Mouse (Mus musculus): ENCODE measurements at regions not wholly inside any gene's neighbourhood (a gene's known extent, or its start where the extent isn't known, plus 50 kb on each side); places are given as distances from the start of the nearest gene placed in this dataset.
"Not testable (repeated sequence)": the region's sequence is repeated elsewhere in the genome, so short reads cannot be mapped to it uniquely, and the experiment has no call there.

GRCm38 (mm10) chr13:75399846-75400245 is 306.7 kb upstream of the Ell2 start:
- not testable (repeated sequence) for H3K4me3 ChIP-seq; H3K9me3 ChIP-seq; H3K4me2 ChIP-seq; H3K27ac ChIP-seq (replicated peaks); H3K4me1 ChIP-seq (replicated peaks); H3K9ac ChIP-seq; ATAC-seq (ENCODE audit: low FRiP score, low read depth); H3K36me3 ChIP-seq; H3K27me3 ChIP-seq
- WGBS: 83% methylated on average over 3 of the region's 3 CpGs

- Histone ChIP-seq H3K9ac (no peak overlapping the region), H3K4me1 (replicated peaks) (no peaks in the 10 kb centered on the region), H3K36me3 (no peaks in the 10 kb centered on the region), H3K9me3 (no peaks in the 10 kb centered on the region), H3K27ac (replicated peaks) (no peak overlapping the region), H3K27me3 (no peaks in the 10 kb centered on the region), H3K4me3 (no peak overlapping the region), H3K4me2 (no peak overlapping the region)
- WGBS: 82% methylated on average over 2 of the region's 2 CpGs
- ATAC-seq (ENCODE audit: low FRiP score, low read depth): no peak
These were observed 285.8 kb upstream of the Ell2 start for GRCm38 (mm10) chr13:75420726-75421125.

- Histone ChIP-seq H3K9ac (no peak overlapping the region), H3K4me1 (replicated peaks) (no peaks in the 10 kb centered on the region), H3K27ac (replicated peaks) (no peak overlapping the region), H3K9me3 (no peaks in the 10 kb centered on the region), H3K27me3 (no peaks in the 10 kb centered on the region), H3K4me3 (no peak overlapping the region), H3K4me2 (no peak overlapping the region), H3K36me3 (no peaks in the 10 kb centered on the region)
- ATAC-seq (ENCODE audit: low FRiP score, low read depth): peak; percentile 54; the same call in 1 of the 2 replicates
- 44% methylated on average over 3 of the region's 3 CpGs for WGBS
These were observed 279.6 kb upstream of the Ell2 start for GRCm38 (mm10) chr13:75426971-75427370.

- 83% methylated on average over 2 of the region's 2 CpGs for WGBS
These were observed 267.4 kb upstream of the Ell2 start for GRCm38 (mm10) chr13:75439170-75439569.

GRCm38 (mm10) chr13:75440051-75440450 is 266.5 kb upstream of the Ell2 start:
- H3K4me2 ChIP-seq: no peak overlapping the region
- no peak for ATAC-seq (ENCODE audit: low FRiP score, low read depth)
- H3K4me1 ChIP-seq (replicated peaks): no peaks in the 10 kb centered on the region
- H3K27me3 ChIP-seq: no peaks in the 10 kb centered on the region
- 96% methylated on average over 6 of the region's 6 CpGs for WGBS
- no peak overlapping the region for H3K27ac ChIP-seq (replicated peaks)
- H3K4me3 ChIP-seq: no peak overlapping the region
- no peaks in the 10 kb centered on the region for H3K36me3 ChIP-seq
- H3K9me3 ChIP-seq: no peaks in the 10 kb centered on the region
- no peak overlapping the region for H3K9ac ChIP-seq

More at GRCm38 (mm10) chr13:75439170-75439569, 267.4 kb upstream of the Ell2 start:
- no peaks in the 10 kb centered on the region for H3K27me3 ChIP-seq
- no peaks in the 10 kb centered on the region for H3K9me3 ChIP-seq
- H3K36me3 ChIP-seq: no peaks in the 10 kb centered on the region
- H3K4me3 ChIP-seq: no peak overlapping the region
- H3K4me2 ChIP-seq: no peak overlapping the region
- H3K27ac ChIP-seq (replicated peaks): no peak overlapping the region
- no peaks in the 10 kb centered on the region for H3K4me1 ChIP-seq (replicated peaks)
- no peak overlapping the region for H3K9ac ChIP-seq
- no peak for ATAC-seq (ENCODE audit: low FRiP score, low read depth)

GRCm38 (mm10) chr13:75460335-75460878 is 246.2 kb upstream of the Ell2 start:
- Histone ChIP-seq H3K9ac (no peak overlapping the region), H3K27ac (replicated peaks) (no peak overlapping the region), H3K27me3 (no peaks in the 10 kb centered on the region), H3K4me1 (replicated peaks) (no peaks in the 10 kb centered on the region), H3K4me2 (no peak overlapping the region), H3K4me3 (no peak overlapping the region), H3K36me3 (no peaks in the 10 kb centered on the region), H3K9me3 (no peaks in the 10 kb centered on the region)
- ATAC-seq (ENCODE audit: low FRiP score, low read depth): no peak
- WGBS: 76% methylated on average over 1 of the region's 1 CpGs

GRCm38 (mm10) chr13:75461273-75461672 is 245.3 kb upstream of the Ell2 start:
- Histone ChIP-seq H3K4me2 (no peak overlapping the region), H3K4me3 (no peak overlapping the region), H3K27ac (replicated peaks) (no peak overlapping the region), H3K9me3 (no peaks in the 10 kb centered on the region), H3K27me3 (no peaks in the 10 kb centered on the region), H3K36me3 (no peaks in the 10 kb centered on the region), H3K9ac (no peak overlapping the region), H3K4me1 (replicated peaks) (no peaks in the 10 kb centered on the region)
- WGBS: 70% methylated on average over 2 of the region's 2 CpGs
- ATAC-seq (ENCODE audit: low FRiP score, low read depth): no peak

GRCm38 (mm10) chr13:75467225-75467624 is 239.3 kb upstream of the Ell2 start:
- H3K4me1 ChIP-seq (replicated peaks): no peaks in the 10 kb centered on the region
- ATAC-seq (ENCODE audit: low FRiP score, low read depth): no peak
- no peaks in the 10 kb centered on the region for H3K27me3 ChIP-seq
- no peaks in the 10 kb centered on the region for H3K36me3 ChIP-seq
- WGBS: 94% methylated on average over 2 of the region's 2 CpGs
- H3K9me3 ChIP-seq: no peaks in the 10 kb centered on the region
- H3K4me3 ChIP-seq: no peak overlapping the region
- H3K4me2 ChIP-seq: no peak overlapping the region
- H3K27ac ChIP-seq (replicated peaks): no peak overlapping the region
- H3K9ac ChIP-seq: no peak overlapping the region

- 90% methylated on average over 1 of the region's 1 CpGs for WGBS
- ATAC-seq (ENCODE audit: low FRiP score, low read depth): no peak
These were observed 230.5 kb upstream of the Ell2 start for GRCm38 (mm10) chr13:75475828-75476597.

GRCm38 (mm10) chr13:75483157-75483915 is 223.2 kb upstream of the Ell2 start:
- not testable (repeated sequence) for ATAC-seq (ENCODE audit: low FRiP score, low read depth); H3K9ac ChIP-seq; H3K4me2 ChIP-seq; H3K4me1 ChIP-seq (replicated peaks); H3K27ac ChIP-seq (replicated peaks); H3K9me3 ChIP-seq; H3K36me3 ChIP-seq; H3K4me3 ChIP-seq; H3K27me3 ChIP-seq
- 92% methylated on average over 7 of the region's 7 CpGs for WGBS

More at GRCm38 (mm10) chr13:75475828-75476597, 230.5 kb upstream of the Ell2 start:
- H3K27me3 ChIP-seq: no peaks in the 10 kb centered on the region
- H3K27ac ChIP-seq (replicated peaks): no peak overlapping the region
- H3K4me3 ChIP-seq: no peak overlapping the region
- no peak overlapping the region for H3K9ac ChIP-seq
- H3K4me2 ChIP-seq: no peak overlapping the region
- no peaks in the 10 kb centered on the region for H3K9me3 ChIP-seq
- H3K36me3 ChIP-seq: no peaks in the 10 kb centered on the region
- no peaks in the 10 kb centered on the region for H3K4me1 ChIP-seq (replicated peaks)

GRCm38 (mm10) chr13:75484252-75484651 is 222.3 kb upstream of the Ell2 start:
- not testable (repeated sequence) for H3K36me3 ChIP-seq; H3K4me2 ChIP-seq; H3K9me3 ChIP-seq; H3K4me3 ChIP-seq; H3K9ac ChIP-seq; H3K27me3 ChIP-seq; ATAC-seq (ENCODE audit: low FRiP score, low read depth); H3K4me1 ChIP-seq (replicated peaks); H3K27ac ChIP-seq (replicated peaks)
- 78% methylated on average over 2 of the region's 2 CpGs for WGBS

GRCm38 (mm10) chr13:75501530-75501929 is 205.0 kb upstream of the Ell2 start:
- no peak overlapping the region for H3K27ac ChIP-seq (replicated peaks)
- WGBS: 85% methylated on average over 3 of the region's 3 CpGs
- H3K4me3 ChIP-seq: no peak overlapping the region
- no peak overlapping the region for H3K9ac ChIP-seq
- ATAC-seq (ENCODE audit: low FRiP score, low read depth): no peak
- H3K27me3 ChIP-seq: no peaks in the 10 kb centered on the region
- no peaks in the 10 kb centered on the region for H3K9me3 ChIP-seq
- no peak overlapping the region for H3K4me2 ChIP-seq
- no peaks in the 10 kb centered on the region for H3K36me3 ChIP-seq
- H3K4me1 ChIP-seq (replicated peaks): no peaks in the 10 kb centered on the region

Measured in hindbrain, embryonic 15.5 days (tissue).